Comparison of ENCODE assay signal across 8 mouse cellular contexts in the genomic region with DNA sequence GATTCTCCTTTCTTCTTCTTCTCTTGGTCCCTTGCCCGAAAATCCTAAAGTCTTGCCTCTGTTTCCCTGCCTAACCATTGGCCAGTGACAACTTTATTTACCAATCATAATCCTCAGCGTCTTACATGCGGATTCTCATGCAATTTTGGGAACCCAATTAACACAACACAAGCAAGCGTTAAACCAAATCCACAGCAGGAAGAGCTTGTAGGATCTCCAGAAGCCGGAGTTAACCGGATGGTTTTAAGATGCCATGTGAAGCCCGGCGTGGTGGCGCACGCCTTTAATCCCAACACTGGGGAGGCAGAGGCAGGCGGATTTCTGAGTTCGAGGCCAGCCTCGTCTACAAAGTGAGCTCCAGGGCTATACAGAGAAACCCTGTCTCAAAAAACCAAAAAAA.
"Had no signal": no experiment of that assay in that cellular context is flagged by ENCODE, and none has a peak within 500 bp of the region (broad histone marks: within the 10 kb centered on the region; RNA-seq: fewer than 3 reads in every experiment).

No protein-coding gene starts in this region.

- DNase-seq: retina, postnatal 1 day; right cerebral cortex, adult 18-20 months; right cerebral cortex, postnatal 14 days; right cerebral cortex, postnatal 25 days; right cerebral cortex, postnatal 4 days; spleen, adult 18-20 months; thymus, adult 18-20 months; thymus, postnatal 4 days had no signal
